8 mouse cellular contexts compared by ENCODE assay signal in genomic region chr10:81605974-81606751, GRCm38 (mm10). TPM values are rescaled to one million over a fixed set of nuclear protein-coding genes. Genes with fewer than 3 reads are reported as not detected.
DNase-seq lines count a peak whose midpoint lies in the region; ATAC-seq and TF ChIP-seq lines count a peak whose summit lies in the region.

Gene BC025920 (plus strand): TSS chr10:81606270.

- ATAC-seq in frontal cortex, adult (ENCODE audit: low TSS enrichment), result peak; percentile 87
- peak; percentile 92 for ATAC-seq in lung, postnatal 0 days

- TF ChIP-seq CTCF in lung, postnatal 0 days (IDR thresholded peaks at IDR 0.05), result 0 out of 2 replicates have a peak, but pooled peaks have one; percentile 11

- H3K4me3 ChIP-seq in hindbrain, embryonic 10.5 days, result peak within 1 kb of the TSS; percentile 68
- peak within 1 kb of the TSS; percentile 45 for H3K4me3 ChIP-seq in lung, postnatal 0 days (ENCODE audit: low read depth, low read length)

- TF ChIP-seq EP300 in lung, postnatal 0 days (IDR thresholded peaks at IDR 0.05), result peak; percentile 88

- 0 out of 2 replicates have a peak, but pooled peaks cover 4% of the 10 kb centered on the region for H3K9me3 ChIP-seq in hindbrain, embryonic 10.5 days
- no peaks in the 10 kb centered on the region; the same call in 1 of the 2 replicates for H3K9me3 ChIP-seq in lung, postnatal 0 days (ENCODE audit: low read length)

- peaks cover 17% of the 10 kb centered on the region; the same call in 1 of the 2 replicates for H3K36me3 ChIP-seq in hindbrain, embryonic 10.5 days
- no peaks in the 10 kb centered on the region for H3K36me3 ChIP-seq in lung, postnatal 0 days (ENCODE audit: insufficient read depth, low read length)

- 1% methylated on average over 39 of the region's 39 CpGs for WGBS in hindbrain, embryonic 10.5 days
- under 1% methylated on average over 39 of the region's 39 CpGs for WGBS in lung, postnatal 0 days

- DNase-seq in MN1 (ENCODE audit: low spot score), result peak; percentile 99
- peak; percentile 98 for DNase-seq in cerebellum, adult 9-10 months
- peak; percentile 94 for DNase-seq in hindbrain, embryonic 10.5 days (ENCODE audit: low spot score)
- peak; percentile 98 for DNase-seq in layer of hippocampus, adult 9-11 months
- DNase-seq in lung, postnatal 0 days (ENCODE audit: low spot score), result peak; percentile 99
- DNase-seq in ovary, postnatal 14 days (ENCODE audit: low spot score), result peak; percentile 83
- peak; percentile 84 for DNase-seq in thymus, postnatal 14 days

- peaks cover 38% of the 10 kb centered on the region for H3K4me1 ChIP-seq in hindbrain, embryonic 10.5 days (replicated peaks)
- peaks cover 7% of the 10 kb centered on the region; the same call in 1 of the 2 replicates for H3K4me1 ChIP-seq in lung, postnatal 0 days (ENCODE audit: insufficient read depth, low read depth, low read length)

- H3K27ac ChIP-seq in hindbrain, embryonic 10.5 days, result peak within 1 kb of the TSS; percentile 91
- peak within 1 kb of the TSS; percentile 84 for H3K27ac ChIP-seq in lung, postnatal 0 days (ENCODE audit: low read length)

- peak within 1 kb of the TSS; percentile 26; the same call in 1 of the 2 replicates for H3K9ac ChIP-seq in lung, postnatal 0 days (replicated peaks; ENCODE audit: low read depth)

- peak within 1 kb of the TSS; percentile 62 for H3K4me2 ChIP-seq in lung, postnatal 0 days (replicated peaks; ENCODE audit: low read depth, low read length)

- peaks cover 20% of the 10 kb centered on the region for H3K27me3 ChIP-seq in hindbrain, embryonic 10.5 days (ENCODE audit: insufficient read depth, poor library complexity, severe bottlenecking)
- no peaks in the 10 kb centered on the region for H3K27me3 ChIP-seq in lung, postnatal 0 days (replicated peaks; ENCODE audit: insufficient read depth, low read length)

RNA-seq across cellular contexts. Expression of gene BC025920, which starts in this region (rescaled TPM):
- 1.3 and 2.1 TPM in 2 replicates for polyA plus RNA-seq in hindbrain, embryonic 10.5 days (2016; fragmentation: Nextera tagmentation; extraction: Ambion mirVana)
- 0.07 and 0.29 TPM in 2 replicates for polyA plus RNA-seq in lung, postnatal 0 days (2015; fragmentation: Nextera tagmentation; extraction: Ambion mirVana)

Comparison
In these comparisons a context has a peak if more than half of its experiments do, and no peak if none do; other contexts are left out.
1. Peak in every context shown above with its lines: DNase-seq, ATAC-seq, H3K4me3 ChIP-seq and H3K27ac ChIP-seq.
2. Peak in DNase-seq, ATAC-seq, H3K4me3 ChIP-seq, H3K27ac ChIP-seq, H3K9ac ChIP-seq and H3K4me2 ChIP-seq in lung, postnatal 0 days; RNA of the gene not detected or under 1 TPM.